Mouse (Mus musculus) forebrain, embryonic 13.5 days (tissue): ENCODE data around the gene Ltbp3. TPM values are rescaled to one million over a fixed set of nuclear protein-coding genes. Genes with fewer than 3 reads are reported as not detected.

Experiments used
- ATAC-seq: fragments of 200-750 bp; cut with Nextera tagmentation; 2 replicates; pipeline ENCODE4 v1.8.0; 2017
- H3K27ac ChIP-seq: fragments of 300-500 bp; sonication (generic); 2 replicates; pipeline ENCODE4 v1.5.1; 2015; ENCODE audit warnings: inconsistent platforms, mild to moderate bottlenecking, moderate library complexity
- H3K27me3 ChIP-seq: fragments of 300-500 bp; sonication (generic); 2 replicates; pipeline ENCODE4 v1.6.1; 2015; ENCODE audit warnings: mild to moderate bottlenecking, inconsistent platforms
- H3K36me3 ChIP-seq: fragments of 300-500 bp; sonication (generic); 2 replicates; pipeline ENCODE4 v1.6.1; 2015; ENCODE audit warnings: mild to moderate bottlenecking, inconsistent platforms; ENCODE audit not compliant: poor library complexity, severe bottlenecking
- H3K4me1 ChIP-seq: fragments of 300-500 bp; sonication (generic); 2 replicates; pipeline ENCODE4 v1.6.1; 2015; ENCODE audit warnings: inconsistent platforms
- H3K4me2 ChIP-seq: fragments of 300-500 bp; sonication (generic); 2 replicates; pipeline ENCODE4 v1.6.1; 2015; ENCODE audit warnings: inconsistent platforms, mild to moderate bottlenecking, moderate library complexity
- H3K4me3 ChIP-seq: fragments of 300-500 bp; sonication (generic); 2 replicates; pipeline ENCODE4 v1.5.1; 2015; ENCODE audit warnings: mild to moderate bottlenecking, inconsistent platforms
- H3K9ac ChIP-seq: fragments of 300-500 bp; sonication (generic); 2 replicates; pipeline ENCODE4 v1.6.1; 2015; ENCODE audit warnings: mild to moderate bottlenecking, inconsistent platforms
- H3K9me3 ChIP-seq: fragments of 300-500 bp; sonication (generic); replicated peaks from 2 replicates; pipeline ENCODE4 v1.6.1; 2016; ENCODE audit warnings: inconsistent platforms
- WGBS: fragments of 180-500 bp; shearing (Covaris S2); methylation state at CpG from one replicate; pipeline ENCODE4 v1.1.7; 2015; 5-methylcytosine and 5-hydroxymethylcytosine counted together
- polyA plus RNA-seq: library from polyadenylated mRNA; unstranded; fragments of >200 nt; fragmentation: Nextera tagmentation; extraction: Ambion mirVana; gene quantifications from 2 replicates; pipeline ENCODE4 v1.2.1, GENCODE M21; 2015

The Ltbp3 gene
- polyA plus RNA-seq, 1 experiment from 2014 or later: 8.3 TPM

GRCm38 (mm10) chr19:5725767-5726515 is 14.8 kb upstream of the Ltbp3 start, which contains the start of gene Ehbp1l1:
Gene Ehbp1l1, minus strand, starts transcription at chr19:5726317.
- Histone ChIP-seq H3K9ac (peak within 1 kb of the TSS; percentile 100), H3K9me3 (no peaks in the 10 kb centered on the region), H3K4me1 (peaks cover 59% of the 10 kb centered on the region), H3K4me2 (peak within 1 kb of the TSS; percentile 99), H3K4me3 (peak within 1 kb of the TSS; percentile 97), H3K27ac (no peak within 1 kb of the TSS; the same call in 1 of the 2 replicates), H3K36me3 (peaks cover 50% of the 10 kb centered on the region), H3K27me3 (no peaks in the 10 kb centered on the region)
- no peak for ATAC-seq
- 12% methylated on average over 47 of the region's 49 CpGs for WGBS

DNA sequence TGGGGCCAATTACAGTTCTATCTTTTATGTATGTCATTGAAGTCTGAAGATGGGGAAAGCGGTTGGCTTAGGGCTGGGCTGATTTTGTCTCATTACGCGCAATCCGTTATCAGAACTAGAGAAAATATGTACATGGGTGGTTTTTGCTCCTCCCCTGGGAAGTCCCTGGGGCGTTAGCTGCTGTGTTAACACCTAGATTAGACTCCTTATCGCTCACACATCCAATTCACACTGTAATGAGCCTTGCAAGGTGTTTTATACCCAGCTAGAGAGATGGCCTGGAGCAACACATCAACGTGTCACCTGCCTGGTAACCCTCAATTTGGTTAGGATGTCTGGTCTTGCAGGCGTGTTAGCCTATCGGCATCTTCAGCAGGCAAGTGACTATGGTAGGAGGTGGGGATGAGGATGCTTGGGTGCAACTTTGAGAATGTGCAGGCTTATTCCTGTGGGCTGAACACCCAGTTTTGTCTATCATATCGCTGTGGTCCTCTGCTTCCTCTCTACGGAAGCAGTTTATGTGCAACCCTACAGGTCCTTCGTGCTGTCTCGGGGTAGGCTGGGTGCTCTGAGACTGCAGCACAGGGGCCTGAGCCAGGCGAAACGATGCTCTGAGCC is 13.6 kb upstream of the Ltbp3 start:
- no peak for ATAC-seq
- no peak overlapping the region for H3K27ac ChIP-seq

DNA sequence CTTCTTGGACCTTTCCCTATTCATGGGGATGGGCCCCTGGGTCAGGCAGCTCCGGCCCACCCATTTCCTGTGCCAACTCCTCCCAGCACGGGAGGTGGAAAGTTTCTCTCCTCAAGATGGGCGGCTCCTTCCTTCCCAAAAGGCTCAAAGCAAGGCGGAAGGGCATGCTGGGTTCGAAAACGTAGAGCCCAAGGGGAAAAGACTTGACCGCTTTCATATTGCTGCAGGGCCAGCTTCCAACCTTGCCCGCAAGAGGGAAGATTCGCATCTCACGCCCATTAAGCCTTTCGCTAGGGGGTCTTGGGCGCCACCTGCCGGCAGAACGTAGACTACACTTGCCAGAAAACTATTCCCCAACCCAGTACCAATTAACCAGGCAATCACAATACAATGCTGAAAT is 13.0 kb upstream of the Ltbp3 start:
- peak; percentile 16; the same call in 1 of the 2 replicates for ATAC-seq
- peak overlapping the region; percentile 97 for H3K4me3 ChIP-seq
- 6% methylated on average over 14 of the region's 14 CpGs for WGBS
- no peaks in the 10 kb centered on the region for H3K27me3 ChIP-seq
- H3K27ac ChIP-seq: peak overlapping the region; percentile 97; the same call in 1 of the 2 replicates
- peak overlapping the region; percentile 100 for H3K9ac ChIP-seq
- peaks cover 68% of the 10 kb centered on the region for H3K4me1 ChIP-seq
- peak overlapping the region; percentile 99 for H3K4me2 ChIP-seq
- no peaks in the 10 kb centered on the region for H3K9me3 ChIP-seq
- H3K36me3 ChIP-seq: peaks cover 33% of the 10 kb centered on the region

More for the DNA sequence above, 13.6 kb upstream of the Ltbp3 start:
- no peaks in the 10 kb centered on the region for H3K27me3 ChIP-seq
- H3K4me1 ChIP-seq: peaks cover 68% of the 10 kb centered on the region
- H3K4me3 ChIP-seq: peak overlapping the region; percentile 97
- H3K9ac ChIP-seq: peak overlapping the region; percentile 100
- H3K36me3 ChIP-seq: peaks cover 39% of the 10 kb centered on the region
- peak overlapping the region; percentile 99 for H3K4me2 ChIP-seq
- 83% methylated on average over 15 of the region's 15 CpGs for WGBS
- H3K9me3 ChIP-seq: no peaks in the 10 kb centered on the region

DNA sequence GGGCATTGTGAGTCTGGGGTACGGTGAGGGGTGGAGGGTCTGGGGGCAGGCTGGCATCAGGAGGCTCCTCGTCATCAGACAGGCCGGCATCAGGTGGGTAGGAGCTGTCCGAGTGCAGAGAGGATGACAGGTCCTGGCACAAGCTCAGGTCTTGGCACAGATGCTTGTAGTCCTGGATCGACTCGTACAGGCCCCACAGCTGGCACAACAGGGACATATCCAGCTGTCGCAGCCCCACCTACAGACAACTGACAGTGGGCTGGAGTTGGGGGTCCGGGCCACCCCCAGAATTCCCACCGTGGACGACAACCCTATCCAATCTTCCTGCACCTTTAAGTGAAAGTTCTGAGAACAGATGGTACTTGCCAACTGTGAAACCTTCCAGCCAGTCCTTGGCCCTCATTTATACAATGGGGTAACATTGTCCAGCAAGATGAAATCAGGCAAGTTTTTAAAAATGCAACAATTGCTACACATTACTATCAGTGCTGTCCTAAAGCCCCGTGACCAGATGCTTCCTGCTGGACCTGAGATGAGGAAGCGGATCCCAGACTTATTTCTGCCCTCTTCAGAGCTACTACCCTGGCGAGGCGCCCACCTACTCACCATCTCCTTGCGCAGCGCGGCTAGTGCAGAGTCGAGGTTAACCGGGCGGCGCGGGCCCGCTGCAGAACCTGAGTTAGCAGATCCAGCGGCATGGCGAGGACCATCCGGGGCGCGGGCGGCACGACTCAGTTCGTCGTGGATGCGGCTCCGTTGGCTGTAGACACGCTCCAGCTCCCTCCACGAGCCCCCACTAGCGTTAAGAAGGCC is 11.9 kb upstream of the Ltbp3 start:
- peaks cover 68% of the 10 kb centered on the region for H3K4me1 ChIP-seq
- ATAC-seq: peak; percentile 31
- H3K4me3 ChIP-seq: peak overlapping the region; percentile 97
- H3K4me2 ChIP-seq: peak overlapping the region; percentile 99
- H3K9ac ChIP-seq: peak overlapping the region; percentile 100
- H3K9me3 ChIP-seq: no peaks in the 10 kb centered on the region
- peaks cover 22% of the 10 kb centered on the region for H3K36me3 ChIP-seq
- peak overlapping the region; percentile 97 for H3K27ac ChIP-seq
- no peaks in the 10 kb centered on the region for H3K27me3 ChIP-seq
- WGBS: 6% methylated on average over 37 of the region's 37 CpGs

GRCm38 (mm10) chr19:5729444-5729815 is 11.3 kb upstream of the Ltbp3 start, which contains the start of gene Fam89b:
Gene Fam89b, minus strand, starts transcription at chr19:5729653.
- H3K4me1 ChIP-seq: peaks cover 67% of the 10 kb centered on the region
- no peaks in the 10 kb centered on the region for H3K27me3 ChIP-seq
- no peaks in the 10 kb centered on the region for H3K9me3 ChIP-seq
- H3K27ac ChIP-seq: peak within 1 kb of the TSS; percentile 97
- under 1% methylated on average over 24 of the region's 37 CpGs for whole genome bisulfite sequencing
- H3K36me3 ChIP-seq: peaks cover 16% of the 10 kb centered on the region
- peak within 1 kb of the TSS; percentile 100 for H3K9ac ChIP-seq
- H3K4me3 ChIP-seq: peak within 1 kb of the TSS; percentile 97
- peak within 1 kb of the TSS; percentile 99 for H3K4me2 ChIP-seq
- peak; percentile 84 for ATAC-seq

DNA sequence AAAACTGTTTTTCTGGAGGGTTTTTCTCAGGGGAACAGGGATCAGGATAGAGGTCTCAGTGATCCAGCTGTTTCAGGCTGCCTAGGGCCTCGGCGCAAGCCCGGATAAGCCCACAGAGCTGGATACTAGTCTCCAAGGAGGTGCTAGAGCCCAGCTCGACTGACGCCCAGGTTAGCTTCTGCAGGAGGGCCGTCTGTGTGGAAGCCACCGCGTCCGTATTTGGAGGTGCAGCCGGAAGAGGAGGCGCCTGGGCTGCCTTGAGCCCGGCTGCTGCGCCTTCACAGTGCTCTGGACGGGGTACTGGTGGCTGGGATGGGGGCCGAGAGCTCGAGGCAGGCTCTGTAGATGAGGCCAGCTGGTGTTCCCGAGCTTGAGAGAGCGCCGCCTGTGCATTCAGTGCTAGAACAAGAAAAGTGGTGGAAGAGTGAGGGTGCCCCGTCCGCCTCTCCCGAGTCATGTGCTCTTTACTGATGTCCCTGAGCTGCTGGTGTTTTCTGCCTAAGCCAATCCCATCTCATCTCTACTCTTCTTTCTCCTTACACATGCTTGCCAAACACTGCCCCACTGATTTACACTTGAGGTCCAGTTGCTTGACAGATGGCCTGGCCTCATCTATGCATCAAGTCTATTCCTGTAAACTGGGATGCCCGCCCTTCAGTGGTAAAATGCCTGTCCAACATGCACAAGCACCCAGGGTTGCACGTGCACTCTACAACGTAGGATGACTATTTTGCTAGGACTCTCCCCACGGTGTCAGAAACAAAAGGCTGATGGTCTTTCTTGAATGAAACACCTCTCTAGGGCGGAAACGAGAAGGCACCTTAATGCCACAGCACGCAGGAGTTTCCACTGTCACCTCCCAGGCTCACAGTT is 10.2 kb upstream of the Ltbp3 start:
- WGBS: 72% methylated on average over 29 of the region's 29 CpGs
- H3K4me1 ChIP-seq: peaks cover 56% of the 10 kb centered on the region
- no peak for ATAC-seq
- H3K9me3 ChIP-seq: no peaks in the 10 kb centered on the region
- H3K36me3 ChIP-seq: peaks cover 5% of the 10 kb centered on the region
- peak overlapping the region; percentile 97 for H3K4me3 ChIP-seq
- peak overlapping the region; percentile 82 for H3K9ac ChIP-seq
- H3K27me3 ChIP-seq: peaks cover 8% of the 10 kb centered on the region; the same call in 1 of the 2 replicates
- H3K27ac ChIP-seq: peak overlapping the region; percentile 97
- H3K4me2 ChIP-seq: peak overlapping the region; percentile 99

GRCm38 (mm10) chr19:5731264-5731978 is 9.3 kb upstream of the Ltbp3 start:
- Histone ChIP-seq H3K4me1 (peaks cover 47% of the 10 kb centered on the region), H3K4me2 (peak overlapping the region; percentile 99), H3K4me3 (peak overlapping the region; percentile 97), H3K36me3 (no peaks in the 10 kb centered on the region), H3K27me3 (peaks cover 16% of the 10 kb centered on the region; the same call in 1 of the 2 replicates), H3K9me3 (no peaks in the 10 kb centered on the region), H3K27ac (no peak overlapping the region), H3K9ac (peak overlapping the region; percentile 82)
- WGBS: under 1% methylated on average over 47 of the region's 47 CpGs
- peak; percentile 87 for ATAC-seq

DNA sequence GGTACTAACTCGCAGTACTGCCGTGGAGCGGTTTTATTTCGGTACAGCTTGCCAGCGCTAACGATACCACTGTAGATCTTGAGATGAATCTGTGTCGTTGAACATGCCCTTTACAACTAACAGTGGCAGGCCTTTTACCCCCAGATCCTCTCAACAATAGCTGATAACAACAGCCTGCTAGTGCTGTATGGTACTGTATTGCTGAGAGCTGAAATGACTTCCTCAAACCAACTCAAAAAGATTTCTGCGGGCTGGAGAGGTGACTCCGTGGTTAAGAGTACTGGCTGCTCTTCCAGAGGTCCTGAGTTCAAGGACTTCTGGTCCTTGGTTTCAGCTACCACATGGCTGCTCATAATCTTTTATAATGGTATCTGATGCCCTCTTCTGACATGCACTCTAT is 6.4 kb upstream of the Ltbp3 start:
- peaks cover 24% of the 10 kb centered on the region for H3K4me1 ChIP-seq
- no peak overlapping the region for H3K9ac ChIP-seq
- H3K9me3 ChIP-seq: no peaks in the 10 kb centered on the region
- ATAC-seq: no peak
- H3K4me2 ChIP-seq: no peak overlapping the region
- 83% methylated on average over 9 of the region's 9 CpGs for WGBS
- no peak overlapping the region for H3K4me3 ChIP-seq
- peaks cover 27% of the 10 kb centered on the region for H3K27me3 ChIP-seq
- no peak overlapping the region for H3K27ac ChIP-seq
- H3K36me3 ChIP-seq: no peaks in the 10 kb centered on the region

GRCm38 (mm10) chr19:5739446-5739845 is 1.3 kb upstream of the Ltbp3 start:
- Histone ChIP-seq H3K27me3 (peaks cover 49% of the 10 kb centered on the region), H3K27ac (no peak overlapping the region), H3K9ac (no peak overlapping the region), H3K4me1 (peaks cover 38% of the 10 kb centered on the region), H3K4me3 (no peak overlapping the region), H3K9me3 (no peaks in the 10 kb centered on the region), H3K4me2 (no peak overlapping the region), H3K36me3 (no peaks in the 10 kb centered on the region)
- ATAC-seq: no peak
- WGBS: 53% methylated on average over 2 of the region's 2 CpGs

- H3K4me1 ChIP-seq: peaks cover 55% of the 10 kb centered on the region
- H3K4me3 ChIP-seq: peak overlapping the region; percentile 61
- no peaks in the 10 kb centered on the region for H3K36me3 ChIP-seq
- H3K27ac ChIP-seq: peak overlapping the region; percentile 87
- H3K4me2 ChIP-seq: peak overlapping the region; percentile 95
- H3K9me3 ChIP-seq: no peaks in the 10 kb centered on the region
- peaks cover 51% of the 10 kb centered on the region for H3K27me3 ChIP-seq
- H3K9ac ChIP-seq: peak overlapping the region; percentile 86
- peak; percentile 75 for ATAC-seq
- under 1% methylated on average over 40 of the region's 55 CpGs for WGBS
Observed at GRCm38 (mm10) chr19:5741641-5742240, 1.0 kb downstream of the Ltbp3 start.
